Mouse (Mus musculus) neural tube, embryonic 13.5 days (tissue): ENCODE measurements around the gene Tmem136. TPM values are rescaled to one million over a fixed set of nuclear protein-coding genes. Genes with fewer than 3 reads are reported as not detected.
A peak's percentile ranks its signal among the peaks of the same experiment; 100 is the strongest.
"Not testable (repeated sequence)": the region's sequence is repeated elsewhere in the genome, so short reads cannot be mapped to it uniquely, and the experiment has no call there.

Experiments used
- ATAC-seq: fragments of 200-750 bp; cut with Nextera tagmentation; 2 replicates; pipeline ENCODE4 v1.8.0; 2017; ENCODE audit warnings: low read depth, mild to moderate bottlenecking, moderate TSS enrichment, moderate library complexity
- H3K27ac ChIP-seq: fragments of 300-500 bp; sonication (generic); replicated peaks from 2 replicates; pipeline ENCODE4 v1.5.1; 2015; ENCODE audit warnings: moderate library complexity, mild to moderate bottlenecking, inconsistent platforms
- H3K27me3 ChIP-seq: fragments of 300-500 bp; sonication (generic); 2 replicates; pipeline ENCODE4 v1.6.1; 2015; ENCODE audit warnings: mild to moderate bottlenecking, inconsistent platforms
- H3K36me3 ChIP-seq: fragments of 300-500 bp; sonication (generic); 2 replicates; pipeline ENCODE4 v1.6.1; 2015; ENCODE audit warnings: mild to moderate bottlenecking, inconsistent platforms
- H3K4me1 ChIP-seq: fragments of 300-500 bp; sonication (generic); replicated peaks from 2 replicates; pipeline ENCODE4 v1.6.1; 2015; ENCODE audit warnings: inconsistent platforms
- H3K4me2 ChIP-seq: fragments of 300-500 bp; sonication (generic); 2 replicates; pipeline ENCODE4 v1.6.1; 2015; ENCODE audit warnings: inconsistent platforms, mild to moderate bottlenecking, moderate library complexity
- H3K4me3 ChIP-seq: fragments of 300-500 bp; sonication (generic); 2 replicates; pipeline ENCODE4 v1.5.1; 2015; ENCODE audit warnings: mild to moderate bottlenecking, inconsistent platforms
- H3K9ac ChIP-seq: fragments of 300-500 bp; sonication (generic); 2 replicates; pipeline ENCODE4 v1.6.1; 2015; ENCODE audit warnings: moderate library complexity, mild to moderate bottlenecking, inconsistent platforms
- H3K9me3 ChIP-seq: fragments of 300-500 bp; sonication (generic); 2 replicates; pipeline ENCODE4 v1.6.1; 2016; ENCODE audit warnings: inconsistent platforms
- WGBS: fragments of 180-500 bp; shearing (Covaris S2); methylation state at CpG from one replicate; pipeline ENCODE4 v1.1.7; 2015; 5-methylcytosine and 5-hydroxymethylcytosine counted together
- polyA plus RNA-seq: library from polyadenylated mRNA; unstranded; fragments of >200 nt; fragmentation: Nextera tagmentation; extraction: Ambion mirVana; gene quantifications from 2 replicates; pipeline ENCODE4 v1.2.1, GENCODE M21; 2015

The Tmem136 gene
- polyA plus RNA-seq, 1 experiment from 2014 or later = 12.9 TPM

DNA sequence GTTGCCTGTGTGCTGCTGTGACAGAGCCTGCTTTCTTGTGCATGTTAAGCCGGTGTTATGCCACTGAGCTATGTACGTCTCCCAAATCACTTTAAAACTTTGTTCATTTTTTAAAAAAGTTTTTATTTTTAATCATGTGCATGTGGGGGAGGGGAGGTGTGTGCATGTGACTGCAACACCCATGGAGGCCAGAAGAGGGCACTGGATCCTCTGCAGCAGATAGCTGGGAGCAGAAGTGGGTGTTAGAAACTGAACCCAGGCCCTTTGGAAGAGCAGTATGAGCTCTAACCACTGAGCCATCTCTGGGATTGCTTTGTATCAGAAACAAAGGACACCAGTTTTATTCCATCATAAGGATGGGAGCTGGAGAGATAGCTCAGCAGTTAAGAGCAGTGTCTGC, 14.3 kb upstream of the Tmem136 start:
- Histone ChIP-seq H3K4me2 (no peak overlapping the region), H3K4me3 (no peak overlapping the region), H3K9me3 (no peaks in the 10 kb centered on the region), H3K36me3 (no peaks in the 10 kb centered on the region), H3K4me1 (peaks cover 8% of the 10 kb centered on the region), H3K27ac (no peak overlapping the region), H3K9ac (no peak overlapping the region), H3K27me3 (no peaks in the 10 kb centered on the region)
- 94% methylated on average over 2 of the region's 2 CpGs for WGBS
- ATAC-seq = no peak

DNA sequence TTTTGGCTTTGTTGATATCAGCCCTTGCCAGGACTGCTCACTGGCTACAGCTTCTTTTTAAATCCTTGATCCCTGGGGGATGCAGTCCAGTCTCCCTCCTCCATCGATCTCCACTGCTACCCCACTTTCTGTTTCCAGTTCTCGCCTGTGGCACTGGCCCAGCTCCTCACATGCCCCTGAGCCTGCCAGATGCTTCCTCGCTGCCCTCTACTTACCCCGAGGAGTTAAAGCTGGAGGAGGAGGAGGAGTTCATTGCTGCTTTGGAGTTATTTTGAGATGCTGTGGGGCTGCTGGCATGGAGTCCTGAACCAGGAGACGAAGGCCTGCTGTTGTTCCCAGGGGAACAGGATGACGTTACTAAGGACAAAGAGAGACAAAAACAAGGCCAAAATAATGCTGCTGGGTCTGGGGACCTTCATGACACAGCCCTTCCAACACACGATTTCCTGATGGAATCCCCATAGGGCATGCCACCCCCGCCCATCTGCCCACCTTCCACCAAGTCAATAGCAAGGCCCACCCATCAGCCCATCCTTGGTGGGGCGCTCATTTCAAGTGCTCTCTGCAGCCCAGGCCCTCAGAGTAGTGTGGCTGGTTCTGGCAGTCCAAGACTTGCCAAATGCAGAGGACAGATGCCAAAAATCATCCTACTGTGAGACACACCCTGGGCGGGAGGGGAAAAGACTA, 10.9 kb upstream of the Tmem136 start:
- H3K27ac ChIP-seq = no peak overlapping the region
- H3K9me3 ChIP-seq = no peaks in the 10 kb centered on the region
- no peak for ATAC-seq
- WGBS = 75% methylated on average over 10 of the region's 10 CpGs
- no peaks in the 10 kb centered on the region for H3K27me3 ChIP-seq
- no peaks in the 10 kb centered on the region for H3K36me3 ChIP-seq
- no peak overlapping the region for H3K4me2 ChIP-seq
- H3K9ac ChIP-seq = no peak overlapping the region
- H3K4me3 ChIP-seq = no peak overlapping the region
- H3K4me1 ChIP-seq = peaks cover 8% of the 10 kb centered on the region

DNA sequence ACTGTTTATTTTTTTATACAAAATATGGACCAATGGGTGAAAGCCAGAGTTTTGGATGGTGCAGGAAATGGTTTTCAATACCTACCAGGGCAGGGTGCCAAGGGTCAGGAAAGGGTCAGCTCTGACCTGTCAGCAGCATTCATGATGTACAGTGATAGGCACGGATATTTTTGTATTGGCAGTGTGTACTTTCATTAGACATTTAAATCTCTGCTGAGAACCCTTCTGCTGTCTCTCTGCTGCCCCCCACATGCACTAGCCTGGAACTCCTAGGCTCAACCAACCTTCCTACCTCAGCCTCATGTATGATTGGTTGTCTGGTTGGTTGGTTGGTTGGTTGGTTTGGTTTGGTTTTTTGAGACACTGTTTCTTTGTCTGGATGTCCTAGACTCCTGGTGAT, 6.0 kb upstream of the Tmem136 start:
- 55% methylated on average over 1 of the region's 1 CpGs for WGBS
- Histone ChIP-seq H3K9me3 (no peaks in the 10 kb centered on the region), H3K4me1 (no peaks in the 10 kb centered on the region), H3K4me2 (no peak overlapping the region), H3K27me3 (no peaks in the 10 kb centered on the region), H3K4me3 (no peak overlapping the region), H3K9ac (no peak overlapping the region), H3K27ac (no peak overlapping the region), H3K36me3 (no peaks in the 10 kb centered on the region)
- ATAC-seq = no peak

DNA sequence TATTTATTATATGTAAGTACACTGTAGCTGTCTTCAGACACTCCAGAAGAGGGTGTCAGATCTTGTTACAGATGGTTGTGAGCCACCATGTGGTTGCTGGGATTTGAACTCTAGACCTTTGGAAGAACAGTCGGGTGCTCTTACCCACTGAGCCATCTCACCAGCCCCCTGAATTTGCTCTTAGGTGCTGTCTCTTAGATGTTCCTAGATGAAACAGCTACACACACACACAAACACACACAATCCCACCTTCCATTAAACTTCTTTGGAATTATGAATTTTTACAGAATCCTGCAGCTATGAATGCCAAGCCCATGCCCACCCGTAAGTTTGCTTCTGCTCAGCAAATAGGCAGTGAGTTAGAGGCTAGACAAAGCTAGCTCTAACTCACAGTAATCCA, 5.6 kb upstream of the Tmem136 start:
- 89% methylated on average over 2 of the region's 2 CpGs for WGBS
- H3K4me3 ChIP-seq, H3K9me3 ChIP-seq, H3K36me3 ChIP-seq, H3K4me1 ChIP-seq, H3K27me3 ChIP-seq, H3K9ac ChIP-seq, H3K27ac ChIP-seq, ATAC-seq, H3K4me2 ChIP-seq: not testable (repeated sequence)

DNA sequence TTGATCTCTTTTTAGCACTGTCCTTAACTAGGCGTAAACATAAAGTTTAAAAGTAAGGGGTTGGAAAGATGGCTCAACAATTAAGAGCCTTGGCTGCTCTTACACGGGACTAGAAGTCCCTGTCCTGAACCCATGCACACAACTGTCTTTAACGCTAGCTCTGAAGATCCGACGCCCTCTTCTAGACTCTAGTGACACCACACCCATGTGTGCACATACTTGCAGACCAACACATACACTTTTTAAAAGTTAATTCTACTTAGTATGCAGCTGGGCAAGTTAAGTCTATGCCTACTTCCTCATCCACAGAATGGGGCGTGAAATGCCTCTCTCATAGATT, 597 bp upstream of the Tmem136 start:
- Histone ChIP-seq H3K27ac (peak overlapping the region; percentile 67; the same call in 1 of the 2 replicates), H3K9ac (peak overlapping the region; percentile 93; the same call in 1 of the 2 replicates)

DNA sequence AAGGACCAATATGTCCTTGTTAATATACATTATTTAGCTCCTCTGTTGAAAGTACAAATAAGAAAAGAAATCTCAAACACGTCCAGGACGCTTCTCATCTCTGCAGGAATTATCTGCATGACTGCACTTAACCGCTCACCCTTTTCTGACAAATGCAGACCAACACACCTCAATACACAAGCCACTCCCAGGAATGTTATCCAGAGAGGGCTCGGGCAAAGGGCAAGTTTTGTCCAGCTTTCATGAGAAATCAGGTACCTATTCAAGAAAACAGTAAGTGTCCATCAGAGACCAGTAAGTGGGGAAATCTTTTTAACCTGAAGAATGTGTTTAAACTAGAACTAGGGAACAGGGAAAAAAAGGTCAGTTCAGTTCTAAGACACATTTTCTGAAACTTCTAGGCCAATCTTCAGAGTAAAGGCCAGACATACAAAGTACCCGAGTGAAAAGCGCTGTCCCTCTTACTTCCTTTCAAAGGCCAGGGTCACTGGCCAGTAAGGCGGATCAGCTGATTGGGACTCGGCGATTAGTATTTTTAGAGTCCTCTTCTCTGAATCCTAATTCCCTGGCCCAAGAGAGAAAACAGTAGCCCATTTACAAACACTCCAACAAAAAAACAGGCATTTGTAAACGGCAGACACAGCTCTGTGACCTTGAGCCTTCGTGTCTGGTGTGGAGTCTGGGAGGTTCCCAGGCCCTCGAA, 788 bp downstream of the Tmem136 start:
- Histone ChIP-seq H3K27ac (peak overlapping the region; percentile 67; the same call in 1 of the 2 replicates), H3K4me1 (peaks cover 16% of the 10 kb centered on the region), H3K4me3 (peak overlapping the region; percentile 85), H3K9me3 (no peaks in the 10 kb centered on the region), H3K9ac (peak overlapping the region; percentile 93), H3K36me3 (peaks cover 16% of the 10 kb centered on the region), H3K4me2 (peak overlapping the region; percentile 79), H3K27me3 (no peaks in the 10 kb centered on the region)
- 18% methylated on average over 12 of the region's 12 CpGs for WGBS
- ATAC-seq = no peak

More for the DNA sequence above, 597 bp upstream of the Tmem136 start:
- Histone ChIP-seq H3K4me3 (no peak overlapping the region), H3K9me3 (no peaks in the 10 kb centered on the region), H3K27me3 (no peaks in the 10 kb centered on the region), H3K4me1 (peaks cover 16% of the 10 kb centered on the region), H3K4me2 (peak overlapping the region; percentile 79; the same call in 1 of the 2 replicates), H3K36me3 (peaks cover 2% of the 10 kb centered on the region)
- WGBS = 89% methylated on average over 6 of the region's 6 CpGs
- ATAC-seq = no peak

DNA sequence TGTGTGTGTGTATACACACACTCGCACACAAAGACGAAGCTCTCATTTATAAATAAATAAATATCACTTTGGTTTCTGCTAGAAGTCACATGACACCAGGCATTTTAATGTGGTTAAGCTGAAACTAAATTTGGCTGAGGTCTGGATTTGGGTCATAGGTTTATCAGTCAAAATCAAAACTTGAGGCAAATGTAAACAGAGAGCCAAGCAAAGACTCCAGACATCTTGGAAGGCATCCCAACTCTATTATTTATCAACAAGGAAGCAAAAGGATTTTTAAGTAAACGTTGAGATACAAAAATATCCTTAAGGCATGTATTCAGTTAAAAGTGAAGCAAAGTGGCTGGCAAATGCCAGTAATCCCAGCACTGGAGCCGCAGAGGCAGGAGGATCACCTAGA, 1.5 kb downstream of the Tmem136 start:
- 93% methylated on average over 4 of the region's 4 CpGs for WGBS
- no peak overlapping the region for H3K27ac ChIP-seq

DNA sequence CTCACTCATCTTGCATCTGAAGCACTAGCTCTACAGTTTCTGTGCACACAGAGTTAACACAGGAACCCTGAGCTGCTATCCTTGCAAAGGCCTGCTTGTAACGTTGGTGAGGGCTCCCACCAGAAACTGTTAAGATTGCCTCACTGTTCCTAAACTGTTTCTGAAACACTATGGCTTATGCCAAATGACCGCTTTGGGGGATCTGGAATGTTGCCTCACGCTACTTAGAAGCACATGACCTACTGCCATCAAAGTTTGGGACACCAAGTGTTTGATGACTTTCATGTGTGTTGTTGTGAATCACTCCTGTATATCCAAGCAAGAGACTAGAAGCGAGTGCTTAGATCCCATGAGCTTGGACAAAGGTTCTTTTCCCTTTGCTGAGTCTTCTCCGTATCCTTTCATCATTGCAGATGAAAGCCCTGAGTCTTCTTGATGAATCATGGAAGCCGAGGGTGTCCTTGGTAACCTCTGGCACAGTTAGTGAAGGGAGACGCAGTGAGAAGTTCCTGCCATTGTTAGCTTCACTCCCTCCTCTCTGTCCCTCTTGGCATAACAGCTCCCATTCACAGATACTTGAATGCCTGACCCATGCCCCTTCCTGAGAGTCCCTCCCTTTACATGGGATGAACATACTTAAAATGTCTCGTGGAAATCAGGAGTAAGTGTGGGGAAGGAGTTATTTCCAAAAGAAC, 5.9 kb downstream of the Tmem136 start:
- Histone ChIP-seq H3K36me3 (peaks cover 22% of the 10 kb centered on the region), H3K4me3 (no peak overlapping the region), H3K9me3 (no peaks in the 10 kb centered on the region), H3K4me1 (peaks cover 18% of the 10 kb centered on the region), H3K4me2 (no peak overlapping the region), H3K9ac (no peak overlapping the region), H3K27me3 (no peaks in the 10 kb centered on the region), H3K27ac (no peak overlapping the region)
- ATAC-seq = no peak
- WGBS = 84% methylated on average over 8 of the region's 8 CpGs

More for the DNA sequence above, 1.5 kb downstream of the Tmem136 start:
- no peak overlapping the region for H3K9ac ChIP-seq
- H3K9me3 ChIP-seq = no peaks in the 10 kb centered on the region
- H3K4me3 ChIP-seq = no peak overlapping the region
- H3K36me3 ChIP-seq = peaks cover 22% of the 10 kb centered on the region
- H3K4me2 ChIP-seq = peak overlapping the region; percentile 79
- peaks cover 16% of the 10 kb centered on the region for H3K4me1 ChIP-seq
- no peaks in the 10 kb centered on the region for H3K27me3 ChIP-seq
- ATAC-seq = no peak

DNA sequence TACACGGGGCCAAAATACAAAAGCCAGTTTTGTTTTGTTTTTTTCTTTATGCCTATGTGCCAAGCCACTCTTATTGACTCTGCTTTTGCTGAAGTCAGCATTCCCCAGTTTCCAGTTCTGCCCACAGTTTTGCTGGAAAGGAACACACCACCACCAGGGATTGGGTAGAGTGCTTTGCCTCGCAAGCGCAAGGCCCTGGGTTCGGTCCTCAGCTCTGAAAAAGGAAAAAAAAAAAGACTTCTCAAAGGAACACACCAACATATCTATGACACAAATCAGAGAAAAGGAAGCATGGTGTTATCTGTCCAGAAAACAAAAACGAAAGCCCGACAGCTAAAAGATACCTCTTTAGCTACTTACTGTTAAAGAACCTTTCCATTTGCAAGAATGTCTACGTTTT, 7.2 kb downstream of the Tmem136 start:
- 85% methylated on average over 7 of the region's 7 CpGs for WGBS

DNA sequence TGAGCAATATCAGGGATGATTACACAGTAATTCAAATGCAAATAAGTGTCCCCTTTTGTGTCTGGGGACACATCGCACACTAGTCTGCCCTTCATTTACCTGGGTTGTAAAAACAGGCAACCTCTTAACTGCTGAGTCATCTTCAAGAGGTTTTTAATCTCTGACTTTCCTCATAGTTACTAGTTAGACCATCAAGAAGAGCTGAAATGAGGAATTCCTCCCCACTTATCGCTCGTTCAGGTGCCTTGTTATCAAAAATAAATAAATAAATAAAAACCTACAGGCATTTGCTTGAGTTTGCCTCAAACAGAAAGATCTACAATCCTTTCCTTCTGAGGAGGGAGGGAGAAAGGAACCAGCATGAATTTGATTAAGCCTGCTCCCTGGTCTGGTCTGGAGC, 7.6 kb downstream of the Tmem136 start:
- no peak overlapping the region for H3K9ac ChIP-seq
- H3K4me2 ChIP-seq = no peak overlapping the region
- 85% methylated on average over 3 of the region's 3 CpGs for WGBS
- no peaks in the 10 kb centered on the region for H3K9me3 ChIP-seq
- no peak for ATAC-seq
- no peak overlapping the region for H3K4me3 ChIP-seq
- H3K36me3 ChIP-seq = peaks cover 22% of the 10 kb centered on the region
- H3K4me1 ChIP-seq = peaks cover 26% of the 10 kb centered on the region
- H3K27ac ChIP-seq = no peak overlapping the region
- no peaks in the 10 kb centered on the region for H3K27me3 ChIP-seq

More for the DNA sequence above, 7.2 kb downstream of the Tmem136 start:
- H3K4me1 ChIP-seq = peaks cover 22% of the 10 kb centered on the region
- H3K27ac ChIP-seq = no peak overlapping the region
- no peak for ATAC-seq
- H3K27me3 ChIP-seq = no peaks in the 10 kb centered on the region
- no peak overlapping the region for H3K9ac ChIP-seq
- H3K9me3 ChIP-seq = no peaks in the 10 kb centered on the region
- H3K4me2 ChIP-seq = no peak overlapping the region
- no peak overlapping the region for H3K4me3 ChIP-seq
- peaks cover 22% of the 10 kb centered on the region for H3K36me3 ChIP-seq

DNA sequence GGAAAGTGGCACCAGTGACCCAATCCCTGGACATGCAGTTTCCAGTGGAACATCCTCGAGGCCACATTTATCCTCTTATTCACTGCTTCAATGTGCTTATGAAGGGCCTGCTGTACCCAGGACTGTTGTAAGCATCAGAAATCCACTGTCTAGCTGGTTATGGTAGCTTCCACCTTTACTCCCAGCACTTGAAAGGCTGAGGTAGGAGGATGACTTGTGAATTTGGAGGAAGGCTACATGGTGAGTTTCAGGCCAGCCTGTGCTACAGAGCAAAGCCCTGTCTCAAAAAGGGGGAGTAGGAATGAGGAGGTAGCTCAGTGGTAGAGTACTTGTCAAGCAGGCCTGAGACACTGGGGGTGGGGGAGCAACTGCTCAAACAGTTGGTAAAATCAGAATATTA, 8.3 kb downstream of the Tmem136 start:
- no peak for ATAC-seq
- Histone ChIP-seq H3K27me3 (no peaks in the 10 kb centered on the region), H3K4me1 (peaks cover 30% of the 10 kb centered on the region), H3K36me3 (peaks cover 22% of the 10 kb centered on the region), H3K4me2 (no peak overlapping the region), H3K4me3 (no peak overlapping the region), H3K27ac (no peak overlapping the region), H3K9ac (no peak overlapping the region), H3K9me3 (no peaks in the 10 kb centered on the region)
- 79% methylated on average over 1 of the region's 1 CpGs for WGBS

DNA sequence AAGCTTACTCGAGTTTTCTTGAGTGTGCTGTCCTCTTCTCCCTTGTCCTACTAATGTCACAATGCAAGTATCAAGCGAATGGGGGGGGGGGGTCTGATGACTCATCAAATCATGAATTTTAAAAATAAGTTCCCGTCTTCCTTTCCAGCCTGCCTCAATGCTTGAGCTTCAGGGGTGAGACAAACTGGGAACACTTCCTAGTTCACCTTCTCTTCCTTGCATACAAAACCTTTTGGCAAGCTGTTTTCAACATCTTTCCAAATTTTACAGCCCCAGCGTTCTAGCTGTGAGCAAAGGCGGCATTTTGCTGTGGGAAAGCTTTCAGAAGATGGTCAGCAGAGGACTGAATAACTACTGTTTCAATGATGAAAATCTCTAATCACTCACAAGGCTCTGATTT, 8.8 kb downstream of the Tmem136 start:
- peaks cover 22% of the 10 kb centered on the region for H3K36me3 ChIP-seq
- 60% methylated on average over 5 of the region's 5 CpGs for WGBS
- no peak overlapping the region for H3K4me3 ChIP-seq
- H3K4me1 ChIP-seq = peaks cover 35% of the 10 kb centered on the region
- H3K4me2 ChIP-seq = no peak overlapping the region
- H3K9ac ChIP-seq = no peak overlapping the region
- no peaks in the 10 kb centered on the region for H3K27me3 ChIP-seq
- ATAC-seq = no peak
- H3K9me3 ChIP-seq = no peaks in the 10 kb centered on the region
- H3K27ac ChIP-seq = no peak overlapping the region
